Mouse (Mus musculus): ENCODE measurements around the gene Rbfox3. TPM values are rescaled to one million over a fixed set of nuclear protein-coding genes. Genes with fewer than 3 reads are reported as not detected.

Rbfox3 gene
- polyA plus RNA-seq, 1 experiment from 2014 or later = 1.1 TPM

GRCm38 (mm10) chr11:118898156-118898555, 13.2 kb downstream of the Rbfox3 start:
- Histone ChIP-seq H3K27me3 (replicated peaks; ENCODE audit: control insufficient read depth, insufficient read depth, low read length) (no peaks in the 10 kb centered on the region; the same call in 1 of the 2 replicates), H3K27ac (ENCODE audit: low read depth, low read length) (no peak overlapping the region), H3K4me2 (no peak overlapping the region), H3K9ac (ENCODE audit: low read depth, low read length) (no peak overlapping the region), H3K36me3 (ENCODE audit: control insufficient read depth, insufficient read depth, low read length) (no peaks in the 10 kb centered on the region), H3K9me3 (ENCODE audit: control insufficient read depth, low read length) (no peaks in the 10 kb centered on the region), H3K4me3 (ENCODE audit: low read depth, low read length) (no peak overlapping the region), H3K4me1 (replicated peaks; ENCODE audit: control insufficient read depth, insufficient read depth, low read length) (no peaks in the 10 kb centered on the region)
- DNase-seq (ENCODE audit: low spot score) = no peak
- ATAC-seq (replicated peaks; ENCODE audit: low FRiP score) = no peak
- WGBS = 64% methylated on average over 10 of the region's 10 CpGs

GRCm38 (mm10) chr11:118897114-118897841, 14.1 kb downstream of the Rbfox3 start:
- no peaks in the 10 kb centered on the region for H3K4me1 ChIP-seq (replicated peaks; ENCODE audit: control insufficient read depth, insufficient read depth, low read length)
- no peak overlapping the region for H3K4me3 ChIP-seq (ENCODE audit: low read depth, low read length)
- no peaks in the 10 kb centered on the region for H3K36me3 ChIP-seq (ENCODE audit: control insufficient read depth, insufficient read depth, low read length)
- WGBS = 81% methylated on average over 21 of the region's 21 CpGs
- H3K4me2 ChIP-seq = no peak overlapping the region
- no peaks in the 10 kb centered on the region for H3K9me3 ChIP-seq (ENCODE audit: control insufficient read depth, low read length)
- H3K27ac ChIP-seq (ENCODE audit: low read depth, low read length) = no peak overlapping the region
- DNase-seq (ENCODE audit: low spot score) (no peak), ATAC-seq (replicated peaks; ENCODE audit: low FRiP score) (no peak)
- no peak overlapping the region for H3K9ac ChIP-seq (ENCODE audit: low read depth, low read length)
- H3K27me3 ChIP-seq (replicated peaks; ENCODE audit: control insufficient read depth, insufficient read depth, low read length) = no peaks in the 10 kb centered on the region; the same call in 1 of the 2 replicates

- H3K9ac ChIP-seq (ENCODE audit: low read depth, low read length) = no peak overlapping the region
- no peak overlapping the region for H3K27ac ChIP-seq (ENCODE audit: low read depth, low read length)
- H3K36me3 ChIP-seq (ENCODE audit: control insufficient read depth, insufficient read depth, low read length) = no peaks in the 10 kb centered on the region
- H3K4me1 ChIP-seq (replicated peaks; ENCODE audit: control insufficient read depth, insufficient read depth, low read length) = no peaks in the 10 kb centered on the region
- WGBS = 69% methylated on average over 16 of the region's 16 CpGs
- no peaks in the 10 kb centered on the region; the same call in 1 of the 2 replicates for H3K27me3 ChIP-seq (replicated peaks; ENCODE audit: control insufficient read depth, insufficient read depth, low read length)
- no peak overlapping the region for H3K4me2 ChIP-seq
- no peaks in the 10 kb centered on the region for H3K9me3 ChIP-seq (ENCODE audit: control insufficient read depth, low read length)
- no peak overlapping the region for H3K4me3 ChIP-seq (ENCODE audit: low read depth, low read length)
- DNase-seq (ENCODE audit: low spot score) (no peak), ATAC-seq (replicated peaks; ENCODE audit: low FRiP score) (no peak)
Observed at GRCm38 (mm10) chr11:118896032-118896675, 15.2 kb downstream of the Rbfox3 start.

- no peak for DNase-seq (ENCODE audit: low spot score)
- WGBS = 73% methylated on average over 5 of the region's 5 CpGs
- no peak for ATAC-seq (replicated peaks; ENCODE audit: low FRiP score)
- H3K36me3 ChIP-seq (ENCODE audit: control insufficient read depth, insufficient read depth, low read length) = no peaks in the 10 kb centered on the region
- H3K9ac ChIP-seq (ENCODE audit: low read depth, low read length) = no peak overlapping the region
- H3K4me2 ChIP-seq = no peak overlapping the region
- no peaks in the 10 kb centered on the region for H3K9me3 ChIP-seq (ENCODE audit: control insufficient read depth, low read length)
- H3K4me3 ChIP-seq (ENCODE audit: low read depth, low read length) = no peak overlapping the region
- no peaks in the 10 kb centered on the region for H3K4me1 ChIP-seq (replicated peaks; ENCODE audit: control insufficient read depth, insufficient read depth, low read length)
- no peaks in the 10 kb centered on the region; the same call in 1 of the 2 replicates for H3K27me3 ChIP-seq (replicated peaks; ENCODE audit: control insufficient read depth, insufficient read depth, low read length)
- H3K27ac ChIP-seq (ENCODE audit: low read depth, low read length) = no peak overlapping the region
Observed at GRCm38 (mm10) chr11:118894835-118895234, 16.6 kb downstream of the Rbfox3 start.

- DNase-seq (ENCODE audit: low spot score) (no peak), ATAC-seq (replicated peaks; ENCODE audit: low FRiP score) (no peak)
- 71% methylated on average over 4 of the region's 4 CpGs for WGBS
- Histone ChIP-seq H3K36me3 (ENCODE audit: control insufficient read depth, insufficient read depth, low read length) (no peaks in the 10 kb centered on the region), H3K4me1 (replicated peaks; ENCODE audit: control insufficient read depth, insufficient read depth, low read length) (no peaks in the 10 kb centered on the region), H3K9me3 (ENCODE audit: control insufficient read depth, low read length) (no peaks in the 10 kb centered on the region), H3K27ac (ENCODE audit: low read depth, low read length) (no peak overlapping the region), H3K4me3 (ENCODE audit: low read depth, low read length) (no peak overlapping the region), H3K9ac (ENCODE audit: low read depth, low read length) (no peak overlapping the region), H3K4me2 (no peak overlapping the region), H3K27me3 (replicated peaks; ENCODE audit: control insufficient read depth, insufficient read depth, low read length) (no peaks in the 10 kb centered on the region; the same call in 1 of the 2 replicates)
Observed at GRCm38 (mm10) chr11:118894196-118894595, 17.2 kb downstream of the Rbfox3 start.

GRCm38 (mm10) chr11:118892876-118893275, 18.5 kb downstream of the Rbfox3 start:
- no peaks in the 10 kb centered on the region for H3K27me3 ChIP-seq (replicated peaks; ENCODE audit: control insufficient read depth, insufficient read depth, low read length)
- no peak for DNase-seq (ENCODE audit: low spot score)
- no peak overlapping the region for H3K4me3 ChIP-seq (ENCODE audit: low read depth, low read length)
- H3K9me3 ChIP-seq (ENCODE audit: control insufficient read depth, low read length) = no peaks in the 10 kb centered on the region
- no peaks in the 10 kb centered on the region for H3K4me1 ChIP-seq (replicated peaks; ENCODE audit: control insufficient read depth, insufficient read depth, low read length)
- no peaks in the 10 kb centered on the region for H3K36me3 ChIP-seq (ENCODE audit: control insufficient read depth, insufficient read depth, low read length)
- no peak for ATAC-seq (replicated peaks; ENCODE audit: low FRiP score)
- H3K9ac ChIP-seq (ENCODE audit: low read depth, low read length) = no peak overlapping the region
- WGBS = 85% methylated on average over 5 of the region's 5 CpGs
- H3K4me2 ChIP-seq = no peak overlapping the region
- no peak overlapping the region for H3K27ac ChIP-seq (ENCODE audit: low read depth, low read length)

GRCm38 (mm10) chr11:118891516-118891915, 19.9 kb downstream of the Rbfox3 start:
- Histone ChIP-seq H3K36me3 (ENCODE audit: control insufficient read depth, insufficient read depth, low read length) (no peaks in the 10 kb centered on the region), H3K4me1 (replicated peaks; ENCODE audit: control insufficient read depth, insufficient read depth, low read length) (no peaks in the 10 kb centered on the region), H3K4me3 (ENCODE audit: low read depth, low read length) (no peak overlapping the region), H3K4me2 (no peak overlapping the region), H3K27ac (ENCODE audit: low read depth, low read length) (no peak overlapping the region), H3K27me3 (replicated peaks; ENCODE audit: control insufficient read depth, insufficient read depth, low read length) (no peaks in the 10 kb centered on the region), H3K9ac (ENCODE audit: low read depth, low read length) (no peak overlapping the region), H3K9me3 (ENCODE audit: control insufficient read depth, low read length) (no peaks in the 10 kb centered on the region)
- DNase-seq (ENCODE audit: low spot score) (no peak), ATAC-seq (replicated peaks; ENCODE audit: low FRiP score) (no peak)
- WGBS = 82% methylated on average over 15 of the region's 15 CpGs

GRCm38 (mm10) chr11:118890992-118891398, 20.4 kb downstream of the Rbfox3 start:
- no peak overlapping the region for H3K27ac ChIP-seq (ENCODE audit: low read depth, low read length)
- no peak overlapping the region for H3K4me2 ChIP-seq
- whole genome bisulfite sequencing = 81% methylated on average over 16 of the region's 16 CpGs
- H3K9me3 ChIP-seq (ENCODE audit: control insufficient read depth, low read length) = no peaks in the 10 kb centered on the region
- H3K9ac ChIP-seq (ENCODE audit: low read depth, low read length) = no peak overlapping the region
- H3K27me3 ChIP-seq (replicated peaks; ENCODE audit: control insufficient read depth, insufficient read depth, low read length) = no peaks in the 10 kb centered on the region
- no peaks in the 10 kb centered on the region for H3K36me3 ChIP-seq (ENCODE audit: control insufficient read depth, insufficient read depth, low read length)
- no peak for DNase-seq (ENCODE audit: low spot score)
- no peaks in the 10 kb centered on the region for H3K4me1 ChIP-seq (replicated peaks; ENCODE audit: control insufficient read depth, insufficient read depth, low read length)
- H3K4me3 ChIP-seq (ENCODE audit: low read depth, low read length) = no peak overlapping the region
- ATAC-seq (replicated peaks; ENCODE audit: low FRiP score) = no peak

- ATAC-seq (replicated peaks; ENCODE audit: low FRiP score) (no peak), DNase-seq (ENCODE audit: low spot score) (no peak)
- 37% methylated on average over 5 of the region's 5 CpGs for WGBS
- Histone ChIP-seq H3K4me2 (no peak overlapping the region), H3K36me3 (ENCODE audit: control insufficient read depth, insufficient read depth, low read length) (no peaks in the 10 kb centered on the region), H3K27me3 (replicated peaks; ENCODE audit: control insufficient read depth, insufficient read depth, low read length) (no peaks in the 10 kb centered on the region), H3K4me1 (replicated peaks; ENCODE audit: control insufficient read depth, insufficient read depth, low read length) (no peaks in the 10 kb centered on the region), H3K4me3 (ENCODE audit: low read depth, low read length) (no peak overlapping the region), H3K27ac (ENCODE audit: low read depth, low read length) (no peak overlapping the region), H3K9me3 (ENCODE audit: control insufficient read depth, low read length) (no peaks in the 10 kb centered on the region), H3K9ac (ENCODE audit: low read depth, low read length) (no peak overlapping the region)
Observed at GRCm38 (mm10) chr11:118890474-118890873, 20.9 kb downstream of the Rbfox3 start.

All from liver, embryonic 11.5 days (tissue).